In genomic region chr15:84256864-84257263, GRCm38 (mm10) we compare ENCODE assay signal across 18 mouse cellular contexts. TPM values are rescaled to one million over a fixed set of nuclear protein-coding genes. Genes with fewer than 3 reads are reported as not detected.
DNase-seq lines count a peak whose midpoint lies in the region; ATAC-seq and TF ChIP-seq lines count a peak whose summit lies in the region.
"Had no signal": no experiment of that assay in that cellular context is flagged by ENCODE, and none has a peak within 500 bp of the region (broad histone marks: within the 10 kb centered on the region; RNA-seq: fewer than 3 reads in every experiment).

No protein-coding gene starts in this region.

- no peak overlapping the region for H3K4me3 ChIP-seq in heart, embryonic 13.5 days
- no peak overlapping the region for H3K4me3 ChIP-seq in bone marrow macrophage, adult 2 months (ENCODE audit: insufficient read depth, low read length)
- no peak overlapping the region for H3K4me3 ChIP-seq in liver, embryonic 11.5 days (ENCODE audit: low read depth, low read length)
- H3K4me3 ChIP-seq in megakaryocyte, embryonic 14.5 days (replicated peaks), result peak overlapping the region; percentile 93
- H3K4me3 ChIP-seq in left cerebral cortex, adult 2 months, result no peak overlapping the region
- H3K4me3 ChIP-seq: forebrain, embryonic 13.5 days; limb, embryonic 13.5 days; midbrain, embryonic 13.5 days; neural tube, embryonic 12.5 days had no signal

- H3K27me3 ChIP-seq in heart, embryonic 13.5 days (replicated peaks), result no peaks in the 10 kb centered on the region
- no peaks in the 10 kb centered on the region for H3K27me3 ChIP-seq in liver, embryonic 11.5 days (replicated peaks; ENCODE audit: control insufficient read depth, insufficient read depth, low read length)
- H3K27me3 ChIP-seq in megakaryocyte, embryonic 14.5 days (replicated peaks), result peaks cover 2% of the 10 kb centered on the region
- H3K27me3 ChIP-seq: neural tube, embryonic 12.5 days had no signal

- intact Hi-C loops in heart, postnatal 36 days (cut with DNase I), result no loop called here
- intact Hi-C loops in left cerebral cortex, adult 2 months (cut with DNase I), result no loop called here

- 36% methylated on average over 5 of the region's 5 CpGs for WGBS in heart, embryonic 13.5 days
- 40% methylated on average over 5 of the region's 5 CpGs for WGBS in liver, embryonic 11.5 days

- H3K27ac ChIP-seq in heart, embryonic 13.5 days (replicated peaks), result peak overlapping the region; percentile 45; the same call in 1 of the 2 replicates
- peak overlapping the region; percentile 59 for H3K27ac ChIP-seq in bone marrow macrophage, adult 2 months (ENCODE audit: insufficient read depth, low read depth, low read length)
- no peak overlapping the region for H3K27ac ChIP-seq in liver, embryonic 11.5 days (ENCODE audit: low read depth, low read length)
- no peak overlapping the region for H3K27ac ChIP-seq in left cerebral cortex, adult 2 months
- H3K27ac ChIP-seq: forebrain, embryonic 13.5 days; limb, embryonic 13.5 days; midbrain, embryonic 13.5 days; neural tube, embryonic 12.5 days had no signal

- ATAC-seq in heart, embryonic 13.5 days (ENCODE audit: extremely low read depth, insufficient number of reproducible peaks, low FRiP score, low TSS enrichment), result no peak
- peak; percentile 62; the same call in 1 of the 2 replicates for ATAC-seq in liver, embryonic 11.5 days (replicated peaks; ENCODE audit: low FRiP score)
- ATAC-seq: forebrain, embryonic 13.5 days; midbrain, embryonic 13.5 days had no signal

- H3K9ac ChIP-seq in heart, embryonic 13.5 days, result peak overlapping the region; percentile 40; the same call in 1 of the 2 replicates
- no peak overlapping the region for H3K9ac ChIP-seq in liver, embryonic 11.5 days (ENCODE audit: low read depth, low read length)
- H3K9ac ChIP-seq: forebrain, embryonic 13.5 days; limb, embryonic 13.5 days; midbrain, embryonic 13.5 days; neural tube, embryonic 12.5 days had no signal

- TF ChIP-seq CTCF in bone marrow macrophage, adult 2 months (IDR thresholded peaks at IDR 0.05; ENCODE audit: low read depth, low read length), result no peak
- TF ChIP-seq CTCF in left cerebral cortex, adult 2 months (IDR thresholded peaks at IDR 0.05), result no peak

- no peaks in the 10 kb centered on the region for H3K9me3 ChIP-seq in heart, embryonic 13.5 days
- no peaks in the 10 kb centered on the region for H3K9me3 ChIP-seq in liver, embryonic 11.5 days (ENCODE audit: control insufficient read depth, low read length)
- no peaks in the 10 kb centered on the region for H3K9me3 ChIP-seq in megakaryocyte, embryonic 14.5 days
- H3K9me3 ChIP-seq: forebrain, embryonic 13.5 days; limb, embryonic 13.5 days; midbrain, embryonic 13.5 days; neural tube, embryonic 12.5 days had no signal

- H3K4me2 ChIP-seq in heart, embryonic 13.5 days, result no peak overlapping the region
- H3K4me2 ChIP-seq in liver, embryonic 11.5 days, result peak overlapping the region; percentile 15; the same call in 1 of the 2 replicates
- H3K4me2 ChIP-seq: forebrain, embryonic 13.5 days; limb, embryonic 13.5 days; midbrain, embryonic 13.5 days; neural tube, embryonic 12.5 days had no signal

- peaks cover 82% of the 10 kb centered on the region for H3K4me1 ChIP-seq in heart, embryonic 13.5 days
- peaks cover 44% of the 10 kb centered on the region for H3K4me1 ChIP-seq in bone marrow macrophage, adult 2 months (ENCODE audit: control insufficient read depth, insufficient read depth, low read length)
- H3K4me1 ChIP-seq in liver, embryonic 11.5 days (replicated peaks; ENCODE audit: control insufficient read depth, insufficient read depth, low read length), result peaks cover 11% of the 10 kb centered on the region
- H3K4me1 ChIP-seq in megakaryocyte, embryonic 14.5 days, result peaks cover 100% of the 10 kb centered on the region

- H3K36me3 ChIP-seq in heart, embryonic 13.5 days, result 0 out of 2 replicates have a peak, but pooled peaks cover 6% of the 10 kb centered on the region
- no peaks in the 10 kb centered on the region for H3K36me3 ChIP-seq in liver, embryonic 11.5 days (ENCODE audit: control insufficient read depth, insufficient read depth, low read length)
- H3K36me3 ChIP-seq in megakaryocyte, embryonic 14.5 days (replicated peaks; ENCODE audit: low read length), result peaks cover 48% of the 10 kb centered on the region
- H3K36me3 ChIP-seq: limb, embryonic 13.5 days; midbrain, embryonic 13.5 days; neural tube, embryonic 12.5 days had no signal

- no peak for DNase-seq in heart, postnatal 36 days
- no peak for DNase-seq in liver, embryonic 11.5 days (ENCODE audit: low spot score)
- no peak for DNase-seq in yolk sac, embryonic 10.5 days (ENCODE audit: low spot score)
- no peak for DNase-seq in left cerebral cortex, adult 2 months (ENCODE audit: extremely low spot score in 1 of 2, low spot score in 2 of 2)
- no peak for DNase-seq in adipocyte (ENCODE audit: low spot score)
- DNase-seq: cerebellum, adult 2 months; embryo, embryonic 11 days; kidney, adult 8-10 months; lung, postnatal 10 days; right cerebral cortex, postnatal 25 days; thymus, postnatal 4 days had no signal

- no peak for TF ChIP-seq POLR2A in bone marrow macrophage, adult 2 months (IDR thresholded peaks at IDR 0.05; ENCODE audit: borderline replicate concordance, low read depth, low read length)

RNA-seq across cellular contexts. Expression of gene Parvb, which starts 25.0 kb away (rescaled TPM):
- polyA plus RNA-seq in heart, embryonic 13.5 days (2015; fragmentation: Nextera tagmentation; extraction: Ambion mirVana), result 12.7 and 15.5 TPM in 2 replicates
- 100 to 1,000 TPM; 110 to 142 TPM for total RNA-seq in heart, postnatal 36 days (2021)
- 34.4 and 35.7 TPM in 2 replicates for polyA plus RNA-seq in bone marrow macrophage, adult 2 months (2012; ENCODE audit: insufficient read depth, insufficient read length, missing spikeins)
- 13.9 and 15.4 TPM in 2 replicates for polyA plus RNA-seq in liver, embryonic 11.5 days (2014; fragmentation: Nextera tagmentation; extraction: Ambion mirVana)
- polyA plus RNA-seq in megakaryocyte, embryonic 14.5 days (2012; ENCODE audit: insufficient read depth, low replicate concordance), result 524 and 845 TPM in 2 replicates
- total RNA-seq in left cerebral cortex, adult 2 months (2021), result 10 to 100 TPM; 19.3 to 20.9 TPM

Comparison
In these comparisons a context has a peak if more than half of its experiments do, and no peak if none do; other contexts are left out.
1. H3K27ac ChIP-seq: peak in heart, embryonic 13.5 days (single experiment) and bone marrow macrophage, adult 2 months (single experiment); none in liver, embryonic 11.5 days (single experiment) and left cerebral cortex, adult 2 months (single experiment).
2. RNA of gene Parvb, which starts 25.0 kb away (polyA plus RNA-seq): 524 to 845 TPM in megakaryocyte, embryonic 14.5 days; 34.4 to 35.7 TPM in bone marrow macrophage, adult 2 months, 12.7 to 15.5 TPM in heart, embryonic 13.5 days and 13.9 to 15.4 TPM in liver, embryonic 11.5 days; every median in the first group is over 10 times any median in the second.